Mouse (Mus musculus): Measurements from ENCODE around the gene Col3a1. TPM values are rescaled to one million over a fixed set of nuclear protein-coding genes. Genes with fewer than 3 reads are reported as not detected.

The Col3a1 gene
- 412 and 424 TPM in 2 replicates for polyA plus RNA-seq (2015; fragmentation: Nextera tagmentation; extraction: Ambion mirVana)

GRCm38 (mm10) chr1:45311388-45311787 lies at the start of gene Col3a1:
Gene Col3a1 (plus strand): TSS chr1:45311538.
- peak within 1 kb of the TSS; percentile 29; the same call in 1 of the 2 replicates for H3K27ac ChIP-seq (replicated peaks)
- H3K4me2 ChIP-seq: no peak within 1 kb of the TSS
- WGBS: 67% methylated on average over 4 of the region's 4 CpGs
- H3K4me1 ChIP-seq (replicated peaks): no peaks in the 10 kb centered on the region; the same call in 1 of the 2 replicates
- 0 out of 2 replicates have a peak within 1 kb of the TSS, but pooled peaks have one; percentile 2 for H3K9ac ChIP-seq
- H3K27me3 ChIP-seq: no peaks in the 10 kb centered on the region
- H3K9me3 ChIP-seq: no peaks in the 10 kb centered on the region
- peak within 1 kb of the TSS; percentile 20 for H3K4me3 ChIP-seq
- no peaks in the 10 kb centered on the region for H3K36me3 ChIP-seq
- ATAC-seq (ENCODE audit: low read depth): no peak

GRCm38 (mm10) chr1:45269421-45269820 lies 41.9 kb upstream of the Col3a1 start:
- Histone ChIP-seq H3K9me3 (no peaks in the 10 kb centered on the region; the same call in 1 of the 2 replicates), H3K9ac (no peak overlapping the region), H3K36me3 (no peaks in the 10 kb centered on the region), H3K27ac (replicated peaks) (no peak overlapping the region), H3K4me3 (no peak overlapping the region), H3K4me1 (replicated peaks) (no peaks in the 10 kb centered on the region), H3K4me2 (no peak overlapping the region), H3K27me3 (no peaks in the 10 kb centered on the region)
- no peak for ATAC-seq (ENCODE audit: low read depth)

GRCm38 (mm10) chr1:45276006-45276539 lies 35.3 kb upstream of the Col3a1 start:
- no peaks in the 10 kb centered on the region; the same call in 1 of the 2 replicates for H3K9me3 ChIP-seq
- H3K4me1 ChIP-seq (replicated peaks): no peaks in the 10 kb centered on the region
- H3K4me3 ChIP-seq: no peak overlapping the region
- H3K9ac ChIP-seq: no peak overlapping the region
- no peak overlapping the region for H3K27ac ChIP-seq (replicated peaks)
- 65% methylated on average over 2 of the region's 2 CpGs for WGBS
- H3K4me2 ChIP-seq: no peak overlapping the region
- no peaks in the 10 kb centered on the region for H3K36me3 ChIP-seq
- no peak for ATAC-seq (ENCODE audit: low read depth)
- H3K27me3 ChIP-seq: no peaks in the 10 kb centered on the region

GRCm38 (mm10) chr1:45287954-45288353 lies 23.4 kb upstream of the Col3a1 start:
- no peak overlapping the region for H3K4me3 ChIP-seq
- H3K4me1 ChIP-seq (replicated peaks): no peaks in the 10 kb centered on the region
- no peak overlapping the region for H3K4me2 ChIP-seq
- H3K9ac ChIP-seq: no peak overlapping the region
- H3K27me3 ChIP-seq: no peaks in the 10 kb centered on the region
- H3K27ac ChIP-seq (replicated peaks): no peak overlapping the region
- no peaks in the 10 kb centered on the region for H3K9me3 ChIP-seq
- WGBS: 74% methylated on average over 1 of the region's 1 CpGs
- no peaks in the 10 kb centered on the region for H3K36me3 ChIP-seq
- ATAC-seq (ENCODE audit: low read depth): no peak

- H3K4me3 ChIP-seq: no peak overlapping the region
- no peak overlapping the region for H3K27ac ChIP-seq (replicated peaks)
- no peaks in the 10 kb centered on the region for H3K36me3 ChIP-seq
- no peak for ATAC-seq (ENCODE audit: low read depth)
- no peaks in the 10 kb centered on the region for H3K4me1 ChIP-seq (replicated peaks)
- no peak overlapping the region for H3K4me2 ChIP-seq
- H3K9ac ChIP-seq: no peak overlapping the region
- no peaks in the 10 kb centered on the region for H3K27me3 ChIP-seq
- 73% methylated on average over 4 of the region's 4 CpGs for WGBS
- H3K9me3 ChIP-seq: no peaks in the 10 kb centered on the region
Observed at GRCm38 (mm10) chr1:45290037-45290436, 21.3 kb upstream of the Col3a1 start.

GRCm38 (mm10) chr1:45299394-45300119 lies 11.8 kb upstream of the Col3a1 start:
- Histone ChIP-seq H3K9ac (no peak overlapping the region), H3K27ac (replicated peaks) (no peak overlapping the region), H3K27me3 (no peaks in the 10 kb centered on the region), H3K4me2 (no peak overlapping the region), H3K9me3 (no peaks in the 10 kb centered on the region), H3K4me3 (no peak overlapping the region), H3K4me1 (replicated peaks) (no peaks in the 10 kb centered on the region), H3K36me3 (no peaks in the 10 kb centered on the region)
- 79% methylated on average over 3 of the region's 3 CpGs for WGBS
- no peak for ATAC-seq (ENCODE audit: low read depth)

- Histone ChIP-seq H3K4me3 (no peak overlapping the region), H3K4me2 (no peak overlapping the region), H3K36me3 (no peaks in the 10 kb centered on the region), H3K27me3 (no peaks in the 10 kb centered on the region), H3K27ac (replicated peaks) (no peak overlapping the region), H3K4me1 (replicated peaks) (no peaks in the 10 kb centered on the region), H3K9me3 (no peaks in the 10 kb centered on the region), H3K9ac (no peak overlapping the region)
- no peak for ATAC-seq (ENCODE audit: low read depth)
- WGBS: 85% methylated on average over 1 of the region's 1 CpGs
Observed at GRCm38 (mm10) chr1:45304273-45304672, 7.1 kb upstream of the Col3a1 start.

- Histone ChIP-seq H3K9me3 (no peaks in the 10 kb centered on the region), H3K4me3 (no peak overlapping the region), H3K4me2 (no peak overlapping the region), H3K9ac (no peak overlapping the region), H3K36me3 (no peaks in the 10 kb centered on the region), H3K27me3 (no peaks in the 10 kb centered on the region), H3K27ac (replicated peaks) (no peak overlapping the region), H3K4me1 (replicated peaks) (no peaks in the 10 kb centered on the region; the same call in 1 of the 2 replicates)
- 69% methylated on average over 2 of the region's 2 CpGs for WGBS
- ATAC-seq (ENCODE audit: low read depth): no peak
Observed at GRCm38 (mm10) chr1:45309015-45309414, 2.3 kb upstream of the Col3a1 start.

- Histone ChIP-seq H3K4me3 (peak overlapping the region; percentile 17; the same call in 1 of the 2 replicates), H3K9ac (no peak overlapping the region), H3K4me2 (no peak overlapping the region), H3K27ac (replicated peaks) (no peak overlapping the region), H3K27me3 (no peaks in the 10 kb centered on the region), H3K4me1 (replicated peaks) (no peaks in the 10 kb centered on the region; the same call in 1 of the 2 replicates), H3K36me3 (no peaks in the 10 kb centered on the region), H3K9me3 (no peaks in the 10 kb centered on the region)
- no peak for ATAC-seq (ENCODE audit: low read depth)
Observed at GRCm38 (mm10) chr1:45311962-45312361, 624 bp downstream of the Col3a1 start.

- H3K9ac ChIP-seq: no peak overlapping the region
- no peaks in the 10 kb centered on the region for H3K9me3 ChIP-seq
- H3K27ac ChIP-seq (replicated peaks): no peak overlapping the region
- no peaks in the 10 kb centered on the region for H3K36me3 ChIP-seq
- peak overlapping the region; percentile 15 for H3K4me3 ChIP-seq
- no peak for ATAC-seq (ENCODE audit: low read depth)
- no peak overlapping the region for H3K4me2 ChIP-seq
- H3K27me3 ChIP-seq: no peaks in the 10 kb centered on the region
- no peaks in the 10 kb centered on the region; the same call in 1 of the 2 replicates for H3K4me1 ChIP-seq (replicated peaks)
Observed at GRCm38 (mm10) chr1:45312870-45313269, 1.5 kb downstream of the Col3a1 start.

GRCm38 (mm10) chr1:45313696-45314295 lies 2.5 kb downstream of the Col3a1 start:
- no peak for ATAC-seq (ENCODE audit: low read depth)
- no peaks in the 10 kb centered on the region for H3K36me3 ChIP-seq
- H3K27ac ChIP-seq (replicated peaks): no peak overlapping the region
- H3K4me2 ChIP-seq: peak overlapping the region; percentile 47
- H3K9me3 ChIP-seq: no peaks in the 10 kb centered on the region
- 12% methylated on average over 4 of the region's 11 CpGs for WGBS
- 0 out of 2 replicates have a peak overlapping the region, but pooled peaks have one; percentile 26 for H3K9ac ChIP-seq
- H3K4me3 ChIP-seq: peak overlapping the region; percentile 21
- H3K4me1 ChIP-seq (replicated peaks): no peaks in the 10 kb centered on the region; the same call in 1 of the 2 replicates
- H3K27me3 ChIP-seq: no peaks in the 10 kb centered on the region

- Histone ChIP-seq H3K4me3 (no peak overlapping the region), H3K36me3 (no peaks in the 10 kb centered on the region), H3K27ac (replicated peaks) (no peak overlapping the region), H3K9ac (no peak overlapping the region), H3K9me3 (no peaks in the 10 kb centered on the region), H3K4me2 (0 out of 2 replicates have a peak overlapping the region, but pooled peaks have one; percentile 5), H3K27me3 (no peaks in the 10 kb centered on the region), H3K4me1 (replicated peaks) (no peaks in the 10 kb centered on the region; the same call in 1 of the 2 replicates)
- ATAC-seq (ENCODE audit: low read depth): no peak
- WGBS: 42% methylated on average over 7 of the region's 7 CpGs
Observed at GRCm38 (mm10) chr1:45315767-45316528, 4.6 kb downstream of the Col3a1 start.

Measured in neural tube, embryonic 13.5 days (tissue).